Mouse (Mus musculus): Measurements from ENCODE around the gene Dppa4. TPM values are rescaled to one million over a fixed set of nuclear protein-coding genes. Genes with fewer than 3 reads are reported as not detected.

Gene Dppa4
- polyA plus RNA-seq, 1 experiment from 2014 or later: not detected

DNA sequence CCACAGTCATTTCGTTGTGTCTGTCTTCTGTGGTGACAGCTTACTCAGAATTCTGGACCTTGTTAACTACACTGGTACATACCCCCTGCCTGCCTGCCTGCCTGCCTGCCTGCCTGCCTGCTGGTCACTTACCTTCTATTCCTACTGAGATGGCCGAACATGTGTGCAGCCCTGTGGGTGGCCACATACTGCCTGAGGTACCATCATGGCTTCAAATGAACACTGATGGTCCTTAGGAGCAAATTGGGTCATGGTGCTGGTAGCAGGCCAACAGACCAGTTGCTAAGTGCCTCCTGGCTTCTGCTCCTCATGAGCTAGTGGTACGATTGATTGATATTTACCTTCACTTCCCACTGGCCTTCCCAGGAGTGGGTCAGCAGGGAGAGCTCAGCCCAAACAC lies 48.3 kb downstream of the Dppa4 start:
- H3K9me3 ChIP-seq: no peaks in the 10 kb centered on the region
- 66% methylated on average over 3 of the region's 3 CpGs for WGBS
- H3K27ac ChIP-seq: no peak overlapping the region
- ATAC-seq (ENCODE audit: insufficient read depth, low FRiP score, low read depth): no peak
- no peaks in the 10 kb centered on the region for H3K27me3 ChIP-seq (replicated peaks)
- H3K36me3 ChIP-seq: no peaks in the 10 kb centered on the region
- no peak overlapping the region for H3K4me2 ChIP-seq
- no peaks in the 10 kb centered on the region for H3K4me1 ChIP-seq
- H3K9ac ChIP-seq: no peak overlapping the region
- H3K4me3 ChIP-seq (replicated peaks): no peak overlapping the region

DNA sequence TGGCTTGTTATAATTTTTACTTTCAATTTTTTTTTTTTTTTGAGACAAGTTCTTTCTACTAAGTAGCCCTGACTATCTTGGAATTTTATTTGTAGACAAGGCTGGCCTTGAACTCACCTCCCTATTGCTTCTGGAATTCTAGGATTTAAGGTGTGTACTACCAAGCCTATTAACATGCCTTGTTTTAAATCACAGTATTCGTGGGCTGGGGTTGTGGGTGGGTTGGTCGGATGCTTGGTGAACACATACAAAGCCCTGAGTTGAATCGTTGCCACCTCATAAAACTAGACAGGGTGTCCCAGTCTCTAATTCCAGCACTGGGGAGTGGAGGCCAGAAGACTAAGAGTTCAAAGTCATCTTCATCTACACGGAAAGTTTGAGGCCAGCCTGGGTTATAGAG lies 51.8 kb downstream of the Dppa4 start:
- no peak for ATAC-seq (ENCODE audit: insufficient read depth, low FRiP score, low read depth)
- Histone ChIP-seq H3K9ac (no peak overlapping the region), H3K9me3 (no peaks in the 10 kb centered on the region), H3K27ac (no peak overlapping the region), H3K36me3 (no peaks in the 10 kb centered on the region), H3K4me1 (no peaks in the 10 kb centered on the region), H3K4me2 (no peak overlapping the region), H3K27me3 (replicated peaks) (no peaks in the 10 kb centered on the region), H3K4me3 (replicated peaks) (no peak overlapping the region)
- WGBS: 84% methylated on average over 4 of the region's 4 CpGs

Other genes with a start within 250 kb of the Dppa4 start
- gene Dppa2, start 20.2 kb downstream of the Dppa4 start, polyA plus RNA-seq (2015; fragmentation: Nextera tagmentation; extraction: Ambion mirVana): not detected in 2 replicates
- 0.45 and 0.53 TPM in 2 replicates for gene Gm5485, start 128.7 kb downstream of the Dppa4 start, polyA plus RNA-seq (2015; fragmentation: Nextera tagmentation; extraction: Ambion mirVana)
- gene Morc1, start 147.5 kb downstream of the Dppa4 start, polyA plus RNA-seq (2015; fragmentation: Nextera tagmentation; extraction: Ambion mirVana): 0.05 TPM in 2 replicates

Measured in stomach, embryonic 15.5 days (tissue).